In genomic region chr13:102634236-102634957, GRCm38 (mm10) we compare ENCODE assay signal across 22 mouse cellular contexts. TPM values are rescaled to one million over a fixed set of nuclear protein-coding genes. Genes with fewer than 3 reads are reported as not detected.
A peak's percentile ranks its signal among the peaks of the same experiment; 100 is the strongest.
DNase-seq lines count a peak whose midpoint lies in the region; ATAC-seq lines count a peak whose summit lies in the region.
"Had no signal": no experiment of that assay in that cellular context is flagged by ENCODE, and none has a peak within 500 bp of the region (broad histone marks: within the 10 kb centered on the region; RNA-seq: fewer than 3 reads in every experiment).

No protein-coding gene starts in this region.

- H3K4me2 ChIP-seq in limb, embryonic 11.5 days (ENCODE audit: low read depth, severe bottlenecking), result no peak overlapping the region
- H3K4me2 ChIP-seq: embryonic facial prominence, embryonic 12.5 days; embryonic facial prominence, embryonic 15.5 days; heart, embryonic 11.5 days; hindbrain, embryonic 14.5 days had no signal

- H3K4me1 ChIP-seq in limb, embryonic 11.5 days (ENCODE audit: control insufficient read depth, insufficient read depth, low read length), result no peaks in the 10 kb centered on the region
- no peaks in the 10 kb centered on the region for H3K4me1 ChIP-seq in limb, embryonic 10.5 days
- H3K4me1 ChIP-seq: embryonic facial prominence, embryonic 12.5 days; embryonic facial prominence, embryonic 15.5 days had no signal

- 94% methylated on average over 10 of the region's 10 CpGs for WGBS in limb, embryonic 11.5 days
- 94% methylated on average over 10 of the region's 10 CpGs for WGBS in limb, embryonic 10.5 days

- no peak for ATAC-seq in limb, embryonic 11.5 days (ENCODE audit: insufficient number of reproducible peaks, low FRiP score, low TSS enrichment, low read depth)
- 0 out of 2 replicates have a peak, but pooled peaks have one; percentile 47 for ATAC-seq in common myeloid progenitor, adult 5-6 weeks (replicated peaks; ENCODE audit: low read depth, poor library complexity, severe bottlenecking)
- ATAC-seq: forebrain, embryonic 14.5 days; forebrain, postnatal 0 days; hindbrain, postnatal 0 days; inflammation-experienced regulatory T-cells, adult 6 months; intestine, postnatal 0 days had no signal

- H3K9ac ChIP-seq in limb, embryonic 11.5 days (ENCODE audit: low read length), result no peak overlapping the region
- H3K9ac ChIP-seq: embryonic facial prominence, embryonic 12.5 days; embryonic facial prominence, embryonic 15.5 days; forebrain, postnatal 0 days; hindbrain, embryonic 14.5 days had no signal

- no peaks in the 10 kb centered on the region for H3K27me3 ChIP-seq in limb, embryonic 11.5 days (ENCODE audit: control insufficient read depth, insufficient read depth, low read length)
- H3K27me3 ChIP-seq in limb, embryonic 10.5 days (ENCODE audit: low read depth, poor library complexity, severe bottlenecking), result peaks cover 40% of the 10 kb centered on the region
- H3K27me3 ChIP-seq: embryonic facial prominence, embryonic 12.5 days; embryonic facial prominence, embryonic 15.5 days had no signal

- H3K4me3 ChIP-seq in limb, embryonic 11.5 days (ENCODE audit: low read depth, low read length), result no peak overlapping the region
- no peak overlapping the region for H3K4me3 ChIP-seq in limb, embryonic 10.5 days
- H3K4me3 ChIP-seq: embryonic facial prominence, embryonic 12.5 days; embryonic facial prominence, embryonic 15.5 days; gastrocnemius, adult 2 months had no signal

- no peak overlapping the region for H3K27ac ChIP-seq in limb, embryonic 11.5 days (replicated peaks; ENCODE audit: low read depth, low read length)
- no peak overlapping the region for H3K27ac ChIP-seq in limb, embryonic 10.5 days
- H3K27ac ChIP-seq: embryonic facial prominence, embryonic 12.5 days; embryonic facial prominence, embryonic 15.5 days; gastrocnemius, adult 2 months; hindbrain, embryonic 14.5 days; hindbrain, postnatal 0 days had no signal

- no peaks in the 10 kb centered on the region for H3K9me3 ChIP-seq in limb, embryonic 11.5 days (ENCODE audit: control insufficient read depth, low read length)
- H3K9me3 ChIP-seq in limb, embryonic 10.5 days (replicated peaks), result no peaks in the 10 kb centered on the region
- H3K9me3 ChIP-seq: embryonic facial prominence, embryonic 12.5 days; embryonic facial prominence, embryonic 15.5 days had no signal

- H3K36me3 ChIP-seq in limb, embryonic 11.5 days (ENCODE audit: control insufficient read depth, insufficient read depth, low read length), result no peaks in the 10 kb centered on the region
- H3K36me3 ChIP-seq in limb, embryonic 10.5 days, result no peaks in the 10 kb centered on the region
- H3K36me3 ChIP-seq: embryonic facial prominence, embryonic 12.5 days; embryonic facial prominence, embryonic 15.5 days had no signal

- intact Hi-C loops in heart, postnatal 36 days (cut with DNase I), result no loop called here

- DNase-seq in limb, embryonic 11.5 days (ENCODE audit: low spot score), result peak; percentile 16
- DNase-seq in limb, embryonic 10.5 days (ENCODE audit: low spot score), result no peak
- DNase-seq in gonadal fat pad, adult 2 months (ENCODE audit: low read depth), result peak; percentile 75
- no peak for DNase-seq in T-cell, adult 2 months (ENCODE audit: low spot score)
- DNase-seq in heart, postnatal 36 days, result no peak
- DNase-seq: adrenal gland, postnatal 10 days; adrenal gland, postnatal 36 days; cerebellum, adult 18-20 months; cerebellum, adult 9-10 months; cerebellum, postnatal 14 days; forebrain, postnatal 0 days; gastrocnemius, adult 2 months; gastrocnemius, postnatal 14 days had no signal

RNA-seq across cellular contexts. Expression of gene Cd180, which starts 59.0 kb away (rescaled TPM):
- 0.33 and 0.38 TPM in 2 replicates for polyA plus RNA-seq in limb, embryonic 11.5 days (2014; fragmentation: Nextera tagmentation; extraction: Ambion mirVana)
- 0.15 TPM in 1 of 2 replicates, not detected in the other for polyA plus RNA-seq in limb, embryonic 10.5 days (2016; fragmentation: Nextera tagmentation; extraction: Ambion mirVana)
- 23.2 and 25.9 TPM in 2 replicates for total RNA-seq in common myeloid progenitor, adult 5-6 weeks (2017)
- polyA plus RNA-seq in gonadal fat pad, adult 2 months (2012; rRNA removed), result 1.1 and 1.5 TPM in 2 replicates
- 1 to 10 TPM; 1.1 TPM for total RNA-seq in heart, postnatal 36 days (2021)

Comparison
In these comparisons a context has a peak if more than half of its experiments do, and no peak if none do; other contexts are left out.
1. DNase-seq: peak in limb, embryonic 11.5 days (single experiment) and gonadal fat pad, adult 2 months (single experiment); none in limb, embryonic 10.5 days (single experiment), T-cell, adult 2 months (single experiment) and heart, postnatal 36 days (0 of 2).